Mouse (Mus musculus): Measurements from ENCODE around the gene Fmn2. TPM values are rescaled to one million over a fixed set of nuclear protein-coding genes. Genes with fewer than 3 reads are reported as not detected.

The Fmn2 gene
- polyA plus RNA-seq, 1 experiment from 2014 or later: 7.6 TPM

DNA sequence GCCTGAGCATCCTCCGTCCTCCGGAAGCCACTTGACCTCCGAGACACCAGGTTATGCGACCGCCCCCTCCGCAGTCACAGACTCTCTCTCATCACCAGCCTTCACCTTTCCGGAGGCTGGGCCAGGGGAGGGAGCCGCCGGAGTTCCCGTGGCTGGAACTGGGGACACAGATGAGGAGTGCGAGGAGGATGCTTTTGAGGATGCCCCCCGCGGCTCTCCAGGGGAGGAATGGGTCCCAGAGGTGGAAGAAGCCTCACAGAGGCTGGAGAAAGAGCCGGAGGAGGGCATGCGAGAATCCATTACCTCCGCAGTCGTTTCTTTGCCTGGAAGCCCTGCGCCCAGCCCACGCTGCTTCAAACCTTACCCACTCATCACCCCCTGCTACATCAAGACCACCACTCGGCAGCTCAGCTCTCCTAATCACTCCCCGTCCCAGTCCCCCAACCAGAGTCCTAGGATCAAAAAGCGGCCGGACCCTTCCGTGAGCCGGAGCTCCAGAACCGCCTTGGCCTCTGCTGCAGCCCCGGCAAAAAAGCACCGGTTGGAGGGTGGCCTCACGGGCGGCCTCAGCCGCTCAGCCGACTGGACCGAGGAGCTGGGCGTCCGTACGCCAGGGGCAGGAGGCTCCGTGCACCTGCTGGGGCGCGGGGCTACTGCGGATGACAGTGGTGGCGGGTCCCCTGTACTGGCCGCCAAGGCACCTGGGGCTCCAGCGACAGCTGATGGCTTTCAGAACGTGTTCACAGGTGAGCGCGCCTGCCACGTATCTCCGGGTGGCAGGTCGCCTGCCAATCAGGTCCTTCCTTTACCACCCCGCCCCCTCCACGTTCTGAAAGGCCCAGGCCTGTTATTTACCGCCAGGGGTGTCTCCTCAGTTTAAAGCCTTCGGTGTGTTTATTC, 1.5 kb downstream of the Fmn2 start:
- Histone ChIP-seq H3K36me3 (ENCODE audit: control insufficient read depth, insufficient read depth, low read length) (no peaks in the 10 kb centered on the region), H3K4me3 (ENCODE audit: low read depth, low read length) (peak overlapping the region; percentile 59), H3K27ac (ENCODE audit: low read length) (peak overlapping the region; percentile 86), H3K4me2 (ENCODE audit: low read length) (peak overlapping the region; percentile 93), H3K27me3 (ENCODE audit: control insufficient read depth, insufficient read depth, low read depth, low read length) (no peaks in the 10 kb centered on the region), H3K9ac (ENCODE audit: low read depth, low read length) (peak overlapping the region; percentile 85), H3K9me3 (replicated peaks; ENCODE audit: control insufficient read depth, low read length, poor library complexity, severe bottlenecking) (no peaks in the 10 kb centered on the region), H3K4me1 (ENCODE audit: control insufficient read depth, insufficient read depth, low read length) (peaks cover 34% of the 10 kb centered on the region)
- under 1% methylated on average over 53 of the region's 53 CpGs for WGBS
- peak; percentile 72 for ATAC-seq

- no peak overlapping the region for H3K4me2 ChIP-seq (ENCODE audit: low read length)
- no peaks in the 10 kb centered on the region for H3K9me3 ChIP-seq (replicated peaks; ENCODE audit: control insufficient read depth, low read length, poor library complexity, severe bottlenecking)
- WGBS: 67% methylated on average over 13 of the region's 13 CpGs
- ATAC-seq: no peak
- no peak overlapping the region for H3K9ac ChIP-seq (ENCODE audit: low read depth, low read length)
- no peaks in the 10 kb centered on the region for H3K36me3 ChIP-seq (ENCODE audit: control insufficient read depth, insufficient read depth, low read length)
- H3K27ac ChIP-seq (ENCODE audit: low read length): no peak overlapping the region
- peaks cover 46% of the 10 kb centered on the region for H3K4me1 ChIP-seq (ENCODE audit: control insufficient read depth, insufficient read depth, low read length)
- no peak overlapping the region for H3K4me3 ChIP-seq (ENCODE audit: low read depth, low read length)
- H3K27me3 ChIP-seq (ENCODE audit: control insufficient read depth, insufficient read depth, low read depth, low read length): no peaks in the 10 kb centered on the region
Observed at GRCm38 (mm10) chr1:174508571-174509110, 7.0 kb downstream of the Fmn2 start.

- Histone ChIP-seq H3K9me3 (replicated peaks; ENCODE audit: control insufficient read depth, low read length, poor library complexity, severe bottlenecking) (no peaks in the 10 kb centered on the region), H3K36me3 (ENCODE audit: control insufficient read depth, insufficient read depth, low read length) (no peaks in the 10 kb centered on the region), H3K9ac (ENCODE audit: low read depth, low read length) (no peak overlapping the region), H3K27me3 (ENCODE audit: control insufficient read depth, insufficient read depth, low read depth, low read length) (no peaks in the 10 kb centered on the region), H3K4me1 (ENCODE audit: control insufficient read depth, insufficient read depth, low read length) (peaks cover 10% of the 10 kb centered on the region), H3K4me2 (ENCODE audit: low read length) (no peak overlapping the region), H3K27ac (ENCODE audit: low read length) (no peak overlapping the region), H3K4me3 (ENCODE audit: low read depth, low read length) (no peak overlapping the region)
- 89% methylated on average over 7 of the region's 7 CpGs for WGBS
- no peak for ATAC-seq
Observed at GRCm38 (mm10) chr1:174513419-174513818, 11.8 kb downstream of the Fmn2 start.

GRCm38 (mm10) chr1:174521976-174522770, 20.5 kb downstream of the Fmn2 start:
- Histone ChIP-seq H3K36me3 (ENCODE audit: control insufficient read depth, insufficient read depth, low read length) (0 out of 2 replicates have a peak, but pooled peaks cover 2% of the 10 kb centered on the region), H3K27ac (ENCODE audit: low read length) (no peak overlapping the region; the same call in 1 of the 2 replicates), H3K9ac (ENCODE audit: low read depth, low read length) (no peak overlapping the region), H3K4me2 (ENCODE audit: low read length) (no peak overlapping the region), H3K27me3 (ENCODE audit: control insufficient read depth, insufficient read depth, low read depth, low read length) (no peaks in the 10 kb centered on the region), H3K9me3 (replicated peaks; ENCODE audit: control insufficient read depth, low read length, poor library complexity, severe bottlenecking) (no peaks in the 10 kb centered on the region), H3K4me1 (ENCODE audit: control insufficient read depth, insufficient read depth, low read length) (peaks cover 14% of the 10 kb centered on the region), H3K4me3 (ENCODE audit: low read depth, low read length) (no peak overlapping the region)
- 54% methylated on average over 5 of the region's 5 CpGs for WGBS
- ATAC-seq: peak; percentile 76

- WGBS: 49% methylated on average over 4 of the region's 4 CpGs
Observed at GRCm38 (mm10) chr1:174522809-174523511, 21.3 kb downstream of the Fmn2 start.

GRCm38 (mm10) chr1:174523512-174523828, 21.8 kb downstream of the Fmn2 start:
- H3K9ac ChIP-seq (ENCODE audit: low read depth, low read length): no peak overlapping the region
- WGBS: 18% methylated on average over 1 of the region's 1 CpGs
- H3K36me3 ChIP-seq (ENCODE audit: control insufficient read depth, insufficient read depth, low read length): 0 out of 2 replicates have a peak, but pooled peaks cover 2% of the 10 kb centered on the region
- ATAC-seq: no peak
- no peak overlapping the region for H3K27ac ChIP-seq (ENCODE audit: low read length)
- H3K9me3 ChIP-seq (replicated peaks; ENCODE audit: control insufficient read depth, low read length, poor library complexity, severe bottlenecking): no peaks in the 10 kb centered on the region
- peaks cover 14% of the 10 kb centered on the region for H3K4me1 ChIP-seq (ENCODE audit: control insufficient read depth, insufficient read depth, low read length)
- no peak overlapping the region for H3K4me2 ChIP-seq (ENCODE audit: low read length)
- H3K27me3 ChIP-seq (ENCODE audit: control insufficient read depth, insufficient read depth, low read depth, low read length): no peaks in the 10 kb centered on the region
- H3K4me3 ChIP-seq (ENCODE audit: low read depth, low read length): no peak overlapping the region

More at GRCm38 (mm10) chr1:174522809-174523511, 21.3 kb downstream of the Fmn2 start:
- no peak overlapping the region for H3K9ac ChIP-seq (ENCODE audit: low read depth, low read length)
- 0 out of 2 replicates have a peak, but pooled peaks cover 2% of the 10 kb centered on the region for H3K36me3 ChIP-seq (ENCODE audit: control insufficient read depth, insufficient read depth, low read length)
- H3K4me2 ChIP-seq (ENCODE audit: low read length): no peak overlapping the region
- no peak overlapping the region for H3K4me3 ChIP-seq (ENCODE audit: low read depth, low read length)
- peak; percentile 77; the same call in 1 of the 2 replicates for ATAC-seq
- no peaks in the 10 kb centered on the region for H3K9me3 ChIP-seq (replicated peaks; ENCODE audit: control insufficient read depth, low read length, poor library complexity, severe bottlenecking)
- H3K4me1 ChIP-seq (ENCODE audit: control insufficient read depth, insufficient read depth, low read length): peaks cover 14% of the 10 kb centered on the region
- H3K27me3 ChIP-seq (ENCODE audit: control insufficient read depth, insufficient read depth, low read depth, low read length): no peaks in the 10 kb centered on the region
- peak overlapping the region; percentile 50; the same call in 1 of the 2 replicates for H3K27ac ChIP-seq (ENCODE audit: low read length)

DNA sequence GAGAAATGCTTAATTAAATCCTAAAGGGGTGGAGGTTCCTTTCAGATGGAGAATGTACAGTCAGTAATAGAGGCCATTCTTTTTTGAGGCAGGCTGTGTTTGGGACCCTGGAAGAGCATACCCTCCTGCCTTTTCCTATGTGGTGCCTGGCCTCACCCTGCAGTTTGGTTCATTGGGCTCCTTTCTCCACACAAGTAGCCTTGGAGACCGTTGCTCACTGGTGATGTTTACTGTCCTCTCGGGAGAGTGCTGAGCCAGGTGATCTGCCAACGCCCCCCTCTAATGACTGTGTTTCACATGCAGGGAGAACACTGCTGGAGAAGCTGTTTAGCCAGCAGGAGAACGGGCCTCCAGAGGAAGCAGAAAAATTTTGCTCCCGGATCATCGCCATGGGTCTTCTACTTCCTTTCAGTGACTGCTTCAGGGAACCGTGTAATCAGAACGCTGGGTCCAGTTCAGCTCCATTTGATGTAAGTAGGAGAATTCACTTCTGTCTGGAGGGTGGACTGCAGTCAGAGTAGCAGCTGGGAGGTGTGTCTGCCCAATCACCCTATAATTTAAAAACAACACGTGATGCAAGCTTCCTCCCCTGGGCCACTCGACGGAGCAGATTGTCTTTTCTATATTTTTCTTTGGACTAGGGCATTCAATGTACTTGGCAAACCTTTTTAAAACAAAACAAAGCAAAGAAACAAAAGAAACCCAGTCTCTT, 35.3 kb downstream of the Fmn2 start:
- no peak overlapping the region for H3K4me2 ChIP-seq (ENCODE audit: low read length)
- H3K27me3 ChIP-seq (ENCODE audit: control insufficient read depth, insufficient read depth, low read depth, low read length): no peaks in the 10 kb centered on the region
- H3K9me3 ChIP-seq (replicated peaks; ENCODE audit: control insufficient read depth, low read length, poor library complexity, severe bottlenecking): no peaks in the 10 kb centered on the region
- 42% methylated on average over 11 of the region's 11 CpGs for whole genome bisulfite sequencing
- peak; percentile 49; the same call in 1 of the 2 replicates for ATAC-seq
- H3K9ac ChIP-seq (ENCODE audit: low read depth, low read length): 0 out of 2 replicates have a peak overlapping the region, but pooled peaks have one; percentile 7
- H3K4me1 ChIP-seq (ENCODE audit: control insufficient read depth, insufficient read depth, low read length): peaks cover 5% of the 10 kb centered on the region; the same call in 1 of the 2 replicates
- peak overlapping the region; percentile 23; the same call in 1 of the 2 replicates for H3K27ac ChIP-seq (ENCODE audit: low read length)
- no peaks in the 10 kb centered on the region for H3K36me3 ChIP-seq (ENCODE audit: control insufficient read depth, insufficient read depth, low read length)
- H3K4me3 ChIP-seq (ENCODE audit: low read depth, low read length): no peak overlapping the region

GRCm38 (mm10) chr1:174537491-174537890, 35.9 kb downstream of the Fmn2 start:
- H3K4me2 ChIP-seq (ENCODE audit: low read length): no peak overlapping the region
- H3K4me1 ChIP-seq (ENCODE audit: control insufficient read depth, insufficient read depth, low read length): peaks cover 5% of the 10 kb centered on the region; the same call in 1 of the 2 replicates
- H3K4me3 ChIP-seq (ENCODE audit: low read depth, low read length): no peak overlapping the region
- H3K9me3 ChIP-seq (replicated peaks; ENCODE audit: control insufficient read depth, low read length, poor library complexity, severe bottlenecking): no peaks in the 10 kb centered on the region
- ATAC-seq: no peak
- H3K27me3 ChIP-seq (ENCODE audit: control insufficient read depth, insufficient read depth, low read depth, low read length): no peaks in the 10 kb centered on the region
- no peaks in the 10 kb centered on the region for H3K36me3 ChIP-seq (ENCODE audit: control insufficient read depth, insufficient read depth, low read length)
- no peak overlapping the region for H3K27ac ChIP-seq (ENCODE audit: low read length)
- 56% methylated on average over 3 of the region's 3 CpGs for WGBS
- no peak overlapping the region for H3K9ac ChIP-seq (ENCODE audit: low read depth, low read length)
